8 mouse cellular contexts compared by ENCODE assay signal in the genomic region with DNA sequence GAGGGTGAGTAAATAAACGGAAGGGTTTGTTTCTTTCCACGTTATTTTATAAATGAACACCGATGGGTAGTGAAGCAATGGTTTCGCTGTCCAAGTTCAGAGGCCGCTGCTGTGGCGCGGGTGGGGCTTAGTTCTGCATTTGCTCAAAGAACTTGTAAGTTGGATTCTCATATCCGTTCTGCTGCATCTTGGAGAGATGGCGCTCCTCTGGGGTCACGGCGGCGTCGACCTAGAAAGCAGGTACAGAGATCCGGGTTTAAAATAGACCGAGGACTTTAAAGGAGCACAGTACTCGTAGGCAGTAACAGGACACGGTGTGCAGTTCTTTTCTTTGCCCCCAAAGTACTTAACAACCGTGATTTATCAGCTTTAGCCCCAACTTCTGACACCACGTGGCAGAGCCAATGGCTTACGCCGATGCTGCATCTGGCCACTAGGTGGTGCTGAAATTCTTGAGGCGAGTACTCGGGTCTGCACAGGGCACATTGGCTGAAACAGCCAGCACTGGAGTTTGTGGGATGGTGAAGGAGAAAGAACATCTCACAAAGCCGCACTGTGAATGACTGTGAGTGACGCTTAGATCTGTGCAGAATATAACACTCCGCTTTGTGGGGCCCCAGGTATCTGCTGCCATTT.
DNase-seq lines count a peak whose midpoint lies in the region; ATAC-seq and TF ChIP-seq lines count a peak whose summit lies in the region.

No protein-coding gene starts in this region.

- peak overlapping the region; percentile 54 for H3K4me2 ChIP-seq in heart, embryonic 13.5 days
- peak overlapping the region; percentile 25; the same call in 1 of the 2 replicates for H3K4me2 ChIP-seq in kidney, postnatal 0 days (ENCODE audit: low read length)
- H3K4me2 ChIP-seq in stomach, embryonic 14.5 days (replicated peaks; ENCODE audit: low read depth, low read length): peak overlapping the region; percentile 20; the same call in 1 of the 2 replicates

- H3K9me3 ChIP-seq in heart, embryonic 13.5 days: no peaks in the 10 kb centered on the region
- H3K9me3 ChIP-seq in kidney, postnatal 0 days (replicated peaks; ENCODE audit: low read length): no peaks in the 10 kb centered on the region
- H3K9me3 ChIP-seq in stomach, embryonic 14.5 days (ENCODE audit: control insufficient read depth, low read depth, low read length): no peaks in the 10 kb centered on the region

- peaks cover 76% of the 10 kb centered on the region for H3K36me3 ChIP-seq in heart, embryonic 13.5 days
- peaks cover 45% of the 10 kb centered on the region for H3K36me3 ChIP-seq in kidney, postnatal 0 days (ENCODE audit: insufficient read depth, low read length)
- no peaks in the 10 kb centered on the region for H3K36me3 ChIP-seq in liver, adult 2 months (ENCODE audit: control insufficient read depth, insufficient read depth, low read length)
- H3K36me3 ChIP-seq in stomach, embryonic 14.5 days (ENCODE audit: control insufficient read depth, insufficient read depth, low read length): no peaks in the 10 kb centered on the region; the same call in none of the 2 replicates

- H3K79me2 ChIP-seq in liver, adult 2 months (ENCODE audit: control insufficient read depth, insufficient read depth, low read length): no peaks in the 10 kb centered on the region

- H3K27ac ChIP-seq in heart, embryonic 13.5 days (replicated peaks): no peak overlapping the region
- H3K27ac ChIP-seq in kidney, postnatal 0 days: no peak overlapping the region
- no peak overlapping the region for H3K27ac ChIP-seq in liver, adult 2 months (replicated peaks; ENCODE audit: insufficient read depth, low read depth, low read length)
- no peak overlapping the region for H3K27ac ChIP-seq in stomach, embryonic 14.5 days (ENCODE audit: low read length)

- ATAC-seq in heart, embryonic 13.5 days (ENCODE audit: extremely low read depth, insufficient number of reproducible peaks, low FRiP score, low TSS enrichment): no peak
- peak; percentile 91 for ATAC-seq in kidney, postnatal 0 days (replicated peaks; ENCODE audit: low FRiP score, low read depth)
- peak; percentile 80 for ATAC-seq in stomach, embryonic 14.5 days (ENCODE audit: insufficient number of reproducible peaks, insufficient read depth, low FRiP score, low read depth)

- H3K27me3 ChIP-seq in heart, embryonic 13.5 days (replicated peaks): no peaks in the 10 kb centered on the region
- H3K27me3 ChIP-seq in kidney, postnatal 0 days (ENCODE audit: insufficient read depth, low read length): no peaks in the 10 kb centered on the region
- no peaks in the 10 kb centered on the region for H3K27me3 ChIP-seq in liver, adult 2 months (ENCODE audit: control insufficient read depth, insufficient read depth, low read length)
- no peaks in the 10 kb centered on the region for H3K27me3 ChIP-seq in stomach, embryonic 14.5 days (ENCODE audit: control insufficient read depth, insufficient read depth, low read length)

- peak; percentile 33 for DNase-seq in A20 (ENCODE audit: low read depth, low spot score)
- peak; percentile 96 for DNase-seq in brain, adult 2 months (ENCODE audit: low read depth, low spot score)
- DNase-seq in fibroblast of lung, adult 2 months (ENCODE audit: low read depth): peak; percentile 50
- DNase-seq in kidney, postnatal 0 days (ENCODE audit: low spot score): peak; percentile 92
- peak; percentile 58 for DNase-seq in liver, adult 2 months (ENCODE audit: extremely low read depth, low read depth, low spot score)
- DNase-seq in natural killer cell, adult 2 months (ENCODE audit: low spot score in 2 of 2): peak; percentile 23 to 56

- TF ChIP-seq CTCF in kidney, postnatal 0 days (IDR thresholded peaks at IDR 0.05; ENCODE audit: low read depth): peak; percentile 96
- TF ChIP-seq CTCF in liver, adult 2 months (IDR thresholded peaks at IDR 0.05; ENCODE audit: low read depth, low read length): peak; percentile 99

- peak overlapping the region; percentile 20; the same call in 1 of the 2 replicates for H3K4me3 ChIP-seq in heart, embryonic 13.5 days
- H3K4me3 ChIP-seq in kidney, postnatal 0 days (replicated peaks; ENCODE audit: low read depth, low read length): no peak overlapping the region
- H3K4me3 ChIP-seq in liver, adult 2 months (ENCODE audit: insufficient read depth, low read depth, low read length): no peak overlapping the region
- no peak overlapping the region for H3K4me3 ChIP-seq in stomach, embryonic 14.5 days (ENCODE audit: low read depth, low read length)

- TF ChIP-seq POLR2A in liver, adult 2 months (IDR thresholded peaks at IDR 0.05; ENCODE audit: extremely low read depth, insufficient read depth, low read length): no peak

- H3K4me1 ChIP-seq in heart, embryonic 13.5 days: peaks cover 12% of the 10 kb centered on the region
- H3K4me1 ChIP-seq in kidney, postnatal 0 days (replicated peaks; ENCODE audit: insufficient read depth, low read length): no peaks in the 10 kb centered on the region
- no peaks in the 10 kb centered on the region for H3K4me1 ChIP-seq in liver, adult 2 months (ENCODE audit: control insufficient read depth, insufficient read depth, low read length)
- H3K4me1 ChIP-seq in stomach, embryonic 14.5 days (ENCODE audit: control insufficient read depth, insufficient read depth, low read length): no peaks in the 10 kb centered on the region

- no peak overlapping the region for H3K9ac ChIP-seq in heart, embryonic 13.5 days
- H3K9ac ChIP-seq in kidney, postnatal 0 days (ENCODE audit: low read depth, low read length): no peak overlapping the region
- H3K9ac ChIP-seq in liver, adult 2 months (ENCODE audit: low read depth, low read length): no peak overlapping the region
- no peak overlapping the region for H3K9ac ChIP-seq in stomach, embryonic 14.5 days (replicated peaks; ENCODE audit: low read depth, low read length)

- 29% methylated on average over 26 of the region's 26 CpGs for WGBS in heart, embryonic 13.5 days
- 32% methylated on average over 26 of the region's 26 CpGs for WGBS in kidney, postnatal 0 days
- WGBS in liver, adult 2 months: 45% methylated on average over 26 of the region's 26 CpGs
- 31% methylated on average over 26 of the region's 26 CpGs for WGBS in stomach, embryonic 14.5 days

Comparison
In these comparisons a context has a peak if more than half of its experiments do, and no peak if none do; other contexts are left out.
1. DNase-seq: peak in every context shown above with its lines; median percentile 96 in brain, adult 2 months; 92 in kidney, postnatal 0 days; 58 in liver, adult 2 months; 50 in fibroblast of lung, adult 2 months; 40 in natural killer cell, adult 2 months; 33 in A20.